Mouse (Mus musculus): Measurements from ENCODE around the gene Mybpc2.

DNA sequence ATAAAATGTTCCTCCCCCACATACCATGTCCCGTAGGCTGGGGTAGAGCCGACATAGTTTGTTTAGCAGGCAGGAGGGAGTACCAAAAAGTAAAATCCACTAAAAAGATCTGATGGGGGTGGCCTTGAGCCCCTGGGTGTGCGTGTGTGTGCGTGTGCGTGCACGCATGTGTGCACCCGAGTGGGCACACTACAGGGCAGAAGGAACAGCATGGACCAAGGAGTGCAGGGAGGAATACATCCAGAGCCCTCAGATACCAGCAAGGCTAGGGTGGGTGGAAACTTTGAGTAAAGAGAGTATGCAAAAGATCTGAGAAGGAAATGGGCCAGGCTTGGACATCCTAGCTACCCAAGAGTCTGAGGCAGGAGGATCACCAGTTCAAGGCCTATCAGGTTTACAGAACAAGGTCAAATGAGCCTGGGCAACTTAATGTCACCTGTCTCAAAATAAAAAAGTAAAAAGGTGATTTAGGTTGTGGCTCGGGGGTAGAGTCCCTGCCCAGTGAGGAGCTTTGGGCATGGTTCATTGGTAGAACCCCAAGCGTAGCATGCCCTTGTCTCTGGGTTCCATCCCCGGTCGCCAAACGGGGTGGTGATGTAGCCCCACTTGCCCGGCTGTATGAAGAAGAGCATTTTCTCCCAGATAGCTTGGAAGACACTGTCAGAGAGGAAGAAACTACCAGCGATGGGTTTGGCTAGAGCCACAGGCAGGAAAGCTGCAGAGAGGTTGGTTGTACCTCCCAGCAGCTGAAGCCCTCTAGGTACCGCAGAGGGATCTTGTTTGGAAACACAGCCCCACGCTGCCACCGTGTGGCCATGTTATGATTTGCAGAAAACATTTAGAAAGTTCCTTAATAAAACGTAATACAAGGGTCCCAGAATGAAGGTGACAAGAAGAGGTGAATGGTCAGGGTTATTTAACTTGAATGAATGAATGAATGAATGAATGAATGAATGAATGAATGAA lies 36.3 kb upstream of the Mybpc2 start:
- TF ChIP-seq CTCF (IDR thresholded peaks at IDR 0.05; ENCODE audit: control insufficient read depth, insufficient read depth, insufficient read length) (peak; percentile 11), MAX (IDR thresholded peaks at IDR 0.05) (no peak), MYOD1 (IDR thresholded peaks at IDR 0.05; ENCODE audit: control insufficient read depth, insufficient read length, low read depth) (no peak), USF1 (IDR thresholded peaks at IDR 0.05; ENCODE audit: low read depth) (no peak), CEBPB (IDR thresholded peaks at IDR 0.05; ENCODE audit: low read depth) (no peak), FOSL1 (IDR thresholded peaks at IDR 0.05; ENCODE audit: insufficient read depth, low read length, poor library complexity, severe bottlenecking) (no peak), MYOG (IDR thresholded peaks at IDR 0.05; ENCODE audit: control insufficient read depth, extremely low read depth, insufficient read length) (no peak)
